Mouse (Mus musculus) hindbrain, embryonic 12.5 days (tissue): ENCODE measurements around the gene Ripply1. TPM values are rescaled to one million over a fixed set of nuclear protein-coding genes. Genes with fewer than 3 reads are reported as not detected.

ENCODE experiments used
- ATAC-seq: fragments of 200-750 bp; cut with Nextera tagmentation; 2 replicates; pipeline ENCODE4 v1.8.0; 2017; ENCODE audit warnings: moderate TSS enrichment; ENCODE audit not compliant: low FRiP score
- H3K27ac ChIP-seq: fragments of 300-500 bp; sonication (generic); 2 replicates; pipeline ENCODE4 v1.5.1; 2016; ENCODE audit warnings: mild to moderate bottlenecking
- H3K27me3 ChIP-seq: fragments of 300-500 bp; sonication (generic); 2 replicates; pipeline ENCODE4 v1.6.1; 2016; ENCODE audit warnings: mild to moderate bottlenecking
- H3K36me3 ChIP-seq: fragments of 300-500 bp; sonication (generic); 2 replicates; pipeline ENCODE4 v1.6.1; 2016; ENCODE audit warnings: mild to moderate bottlenecking
- H3K4me1 ChIP-seq: fragments of 300-500 bp; sonication (generic); 2 replicates; pipeline ENCODE4 v1.6.1; 2016
- H3K4me2 ChIP-seq: fragments of 300-500 bp; sonication (generic); replicated peaks from 2 replicates; pipeline ENCODE4 v1.6.1; 2016; ENCODE audit warnings: mild to moderate bottlenecking
- H3K4me3 ChIP-seq: fragments of 300-500 bp; sonication (generic); 2 replicates; pipeline ENCODE4 v1.5.1; 2016; ENCODE audit warnings: mild to moderate bottlenecking
- H3K9ac ChIP-seq: fragments of 300-500 bp; sonication (generic); 2 replicates; pipeline ENCODE4 v1.6.1; 2016; ENCODE audit warnings: mild to moderate bottlenecking, moderate library complexity
- H3K9me3 ChIP-seq: fragments of 300-500 bp; sonication (generic); replicated peaks from 2 replicates; pipeline ENCODE4 v1.6.1; 2016; ENCODE audit warnings: mild to moderate bottlenecking
- WGBS: fragments of 180-500 bp; shearing (Covaris S2); methylation state at CpG from one replicate; pipeline ENCODE4 v1.1.7; 2016; 5-methylcytosine and 5-hydroxymethylcytosine counted together
- polyA plus RNA-seq: library from polyadenylated mRNA; unstranded; fragments of >200 nt; fragmentation: Nextera tagmentation; extraction: Ambion mirVana; gene quantifications from 2 replicates; pipeline ENCODE4 v1.2.1, GENCODE M21; 2016

Gene Ripply1
- polyA plus RNA-seq, 1 experiment from 2014 or later: not detected

- WGBS: 94% methylated on average over 4 of the region's 4 CpGs
- no peak overlapping the region for H3K9ac ChIP-seq
- H3K4me3 ChIP-seq: no peak overlapping the region
- no peaks in the 10 kb centered on the region for H3K36me3 ChIP-seq
- no peak for ATAC-seq
- H3K27ac ChIP-seq: no peak overlapping the region
- no peaks in the 10 kb centered on the region for H3K4me1 ChIP-seq
- H3K4me2 ChIP-seq: no peak overlapping the region
- H3K27me3 ChIP-seq: peaks cover 10% of the 10 kb centered on the region; the same call in 1 of the 2 replicates
- no peaks in the 10 kb centered on the region for H3K9me3 ChIP-seq
Measured at GRCm38 (mm10) chrX:139805918-139806317, 23.8 kb upstream of the Ripply1 start.

DNA sequence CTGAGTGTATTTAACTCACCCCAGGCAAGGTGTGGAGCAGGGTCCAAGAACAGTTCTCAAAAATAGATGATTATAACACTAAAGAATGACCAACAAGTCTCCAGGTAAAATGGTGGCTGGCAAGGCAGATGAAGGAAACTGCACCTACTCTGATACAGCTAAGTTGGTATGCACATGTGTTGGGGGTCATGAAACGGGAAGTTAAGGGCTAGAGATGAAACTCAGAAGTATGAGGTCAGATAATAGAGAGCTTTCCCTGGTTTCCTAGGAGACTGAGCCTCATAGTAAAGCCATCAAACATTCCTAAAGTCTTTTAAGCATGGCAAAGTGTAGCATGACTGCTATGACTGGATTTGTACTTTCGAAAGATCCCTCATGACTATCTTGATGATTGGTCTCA lies 20.9 kb upstream of the Ripply1 start:
- H3K36me3 ChIP-seq: no peaks in the 10 kb centered on the region
- no peaks in the 10 kb centered on the region for H3K4me1 ChIP-seq
- ATAC-seq: no peak
- H3K27ac ChIP-seq: no peak overlapping the region
- H3K9ac ChIP-seq: no peak overlapping the region
- no peak overlapping the region for H3K4me3 ChIP-seq
- H3K4me2 ChIP-seq: no peak overlapping the region
- peaks cover 15% of the 10 kb centered on the region for H3K27me3 ChIP-seq
- no peaks in the 10 kb centered on the region for H3K9me3 ChIP-seq
- WGBS: 79% methylated on average over 2 of the region's 2 CpGs

GRCm38 (mm10) chrX:139800406-139800878 lies 18.3 kb upstream of the Ripply1 start, which contains the start of gene Cldn2:
Cldn2 (plus strand) TSS chrX:139800828.
- no peaks in the 10 kb centered on the region for H3K36me3 ChIP-seq
- H3K4me2 ChIP-seq: no peak within 1 kb of the TSS
- no peaks in the 10 kb centered on the region for H3K4me1 ChIP-seq
- peaks cover 17% of the 10 kb centered on the region for H3K27me3 ChIP-seq
- no peaks in the 10 kb centered on the region for H3K9me3 ChIP-seq
- H3K4me3 ChIP-seq: no peak within 1 kb of the TSS
- WGBS: 58% methylated on average over 8 of the region's 8 CpGs
- H3K27ac ChIP-seq: no peak within 1 kb of the TSS
- ATAC-seq: no peak
- no peak within 1 kb of the TSS for H3K9ac ChIP-seq

GRCm38 (mm10) chrX:139799953-139800352 lies 17.8 kb upstream of the Ripply1 start:
- H3K4me1 ChIP-seq: no peaks in the 10 kb centered on the region
- peaks cover 17% of the 10 kb centered on the region for H3K27me3 ChIP-seq
- ATAC-seq: no peak
- 87% methylated on average over 3 of the region's 3 CpGs for WGBS
- H3K36me3 ChIP-seq: no peaks in the 10 kb centered on the region
- no peak overlapping the region for H3K4me3 ChIP-seq
- no peak overlapping the region for H3K4me2 ChIP-seq
- no peak overlapping the region for H3K27ac ChIP-seq
- H3K9me3 ChIP-seq: no peaks in the 10 kb centered on the region
- no peak overlapping the region for H3K9ac ChIP-seq

DNA sequence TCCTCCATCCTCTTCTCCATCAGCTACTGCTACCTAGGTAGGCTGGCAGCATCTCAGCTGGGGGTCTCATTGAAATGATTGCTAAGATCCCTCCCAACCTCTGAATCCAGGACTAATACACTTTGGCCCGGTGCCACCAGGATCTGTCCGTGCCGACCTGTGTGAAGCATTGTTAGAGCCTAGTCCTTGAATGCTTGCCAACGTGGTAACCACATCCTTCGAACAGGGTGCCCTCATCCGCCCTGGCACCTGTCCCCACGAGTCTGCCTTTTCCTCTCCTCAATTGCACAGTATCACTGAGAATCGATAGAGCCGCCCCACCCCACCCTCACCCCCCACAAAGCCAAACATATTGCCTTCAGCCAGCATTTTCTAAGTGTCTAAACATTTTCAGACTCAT lies 15.7 kb upstream of the Ripply1 start:
- Histone ChIP-seq H3K4me1 (no peaks in the 10 kb centered on the region), H3K4me2 (no peak overlapping the region), H3K27ac (no peak overlapping the region), H3K27me3 (peaks cover 10% of the 10 kb centered on the region), H3K9ac (no peak overlapping the region), H3K36me3 (no peaks in the 10 kb centered on the region), H3K4me3 (no peak overlapping the region), H3K9me3 (no peaks in the 10 kb centered on the region)
- 85% methylated on average over 9 of the region's 9 CpGs for WGBS
- no peak for ATAC-seq

GRCm38 (mm10) chrX:139796037-139796436 lies 13.9 kb upstream of the Ripply1 start:
- no peak for ATAC-seq
- WGBS: 88% methylated on average over 6 of the region's 6 CpGs
- no peaks in the 10 kb centered on the region for H3K36me3 ChIP-seq
- H3K4me3 ChIP-seq: no peak overlapping the region
- peaks cover 18% of the 10 kb centered on the region for H3K27me3 ChIP-seq
- H3K27ac ChIP-seq: no peak overlapping the region
- no peak overlapping the region for H3K9ac ChIP-seq
- H3K4me2 ChIP-seq: no peak overlapping the region
- H3K9me3 ChIP-seq: no peaks in the 10 kb centered on the region
- no peaks in the 10 kb centered on the region for H3K4me1 ChIP-seq

DNA sequence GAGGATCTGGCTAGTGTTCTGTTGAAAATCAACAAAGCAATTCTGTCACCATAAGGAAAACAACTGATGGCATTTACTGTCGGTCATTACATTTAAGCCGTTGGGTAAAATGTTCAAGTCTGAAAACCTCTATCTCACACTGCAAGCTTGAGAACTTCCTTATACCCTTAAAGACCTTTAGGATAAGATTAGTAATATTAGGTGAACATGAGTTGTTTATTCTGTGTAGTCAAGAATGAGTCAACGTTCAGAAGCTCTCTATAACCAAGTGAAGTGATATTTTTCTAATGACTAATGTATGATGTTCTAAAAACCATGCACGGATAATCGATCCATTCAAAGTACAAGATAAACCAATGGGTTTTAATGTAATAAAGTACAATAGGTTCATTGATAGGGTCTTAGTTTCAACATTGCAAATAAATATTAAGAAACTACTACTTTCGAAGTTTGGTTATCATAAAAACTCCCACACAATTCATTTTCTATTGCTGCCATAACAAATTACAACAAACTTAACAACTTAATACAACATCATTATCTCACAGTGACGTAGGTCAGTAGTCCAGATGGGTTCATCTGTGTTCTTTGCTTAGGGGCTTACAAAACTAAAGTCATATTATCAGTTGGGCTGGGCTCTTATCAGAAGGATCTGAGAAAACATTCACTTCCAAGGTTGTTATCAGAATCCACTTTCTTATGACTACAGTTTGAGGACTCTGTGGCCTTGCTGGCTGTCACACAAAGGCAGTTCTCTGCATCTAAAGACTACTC lies 12.1 kb upstream of the Ripply1 start:
- H3K9me3 ChIP-seq: no peaks in the 10 kb centered on the region
- no peak overlapping the region for H3K9ac ChIP-seq
- no peak overlapping the region for H3K27ac ChIP-seq
- H3K4me1 ChIP-seq: no peaks in the 10 kb centered on the region
- H3K27me3 ChIP-seq: peaks cover 19% of the 10 kb centered on the region; the same call in 1 of the 2 replicates
- no peaks in the 10 kb centered on the region for H3K36me3 ChIP-seq
- ATAC-seq: no peak
- H3K4me3 ChIP-seq: no peak overlapping the region
- WGBS: 86% methylated on average over 7 of the region's 7 CpGs
- H3K4me2 ChIP-seq: no peak overlapping the region

DNA sequence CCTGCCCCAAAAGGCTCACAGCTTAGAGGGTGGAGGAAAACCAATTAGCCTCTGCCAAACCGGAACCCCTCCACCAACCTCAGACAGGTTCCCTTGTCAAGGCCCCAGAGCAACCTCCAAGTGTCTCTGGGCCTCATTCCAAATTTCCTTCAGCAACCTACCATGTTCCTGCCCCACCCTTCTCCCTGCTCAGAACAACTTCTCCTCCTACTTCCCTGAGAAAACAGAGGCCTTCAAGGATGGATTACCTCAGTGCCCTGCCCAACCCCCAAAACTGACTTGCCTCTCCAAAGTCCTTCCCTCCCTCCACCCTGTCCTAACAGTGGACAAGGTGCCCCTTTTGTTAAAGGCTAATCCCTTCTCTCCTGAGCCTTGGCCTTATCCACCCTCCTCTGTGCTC lies 3.6 kb upstream of the Ripply1 start:
- no peak overlapping the region for H3K27ac ChIP-seq
- H3K27me3 ChIP-seq: peaks cover 27% of the 10 kb centered on the region
- no peak overlapping the region for H3K9ac ChIP-seq
- H3K4me2 ChIP-seq: no peak overlapping the region
- no peaks in the 10 kb centered on the region for H3K9me3 ChIP-seq
- ATAC-seq: no peak
- H3K4me3 ChIP-seq: no peak overlapping the region
- H3K4me1 ChIP-seq: no peaks in the 10 kb centered on the region
- WGBS: 69% methylated on average over 1 of the region's 1 CpGs
- no peaks in the 10 kb centered on the region for H3K36me3 ChIP-seq

- Histone ChIP-seq H3K9ac (no peak overlapping the region), H3K4me2 (no peak overlapping the region), H3K27ac (no peak overlapping the region), H3K4me1 (no peaks in the 10 kb centered on the region), H3K9me3 (no peaks in the 10 kb centered on the region), H3K36me3 (no peaks in the 10 kb centered on the region), H3K4me3 (no peak overlapping the region), H3K27me3 (peaks cover 44% of the 10 kb centered on the region)
- no peak for ATAC-seq
- WGBS: 50% methylated on average over 3 of the region's 3 CpGs
Measured at GRCm38 (mm10) chrX:139783045-139783422, 881 bp upstream of the Ripply1 start.

- Histone ChIP-seq H3K27ac (no peak overlapping the region), H3K4me2 (no peak overlapping the region), H3K4me1 (no peaks in the 10 kb centered on the region), H3K9ac (no peak overlapping the region), H3K27me3 (peaks cover 44% of the 10 kb centered on the region), H3K9me3 (no peaks in the 10 kb centered on the region), H3K4me3 (no peak overlapping the region), H3K36me3 (no peaks in the 10 kb centered on the region)
- WGBS: 75% methylated on average over 4 of the region's 4 CpGs
- ATAC-seq: no peak
Measured at GRCm38 (mm10) chrX:139781563-139781962, 590 bp downstream of the Ripply1 start.

- Histone ChIP-seq H3K9me3 (no peaks in the 10 kb centered on the region), H3K27me3 (peaks cover 40% of the 10 kb centered on the region), H3K27ac (no peak overlapping the region), H3K4me1 (no peaks in the 10 kb centered on the region), H3K36me3 (no peaks in the 10 kb centered on the region), H3K4me3 (no peak overlapping the region), H3K9ac (no peak overlapping the region), H3K4me2 (no peak overlapping the region)
- WGBS: 78% methylated on average over 3 of the region's 3 CpGs
- no peak for ATAC-seq
Measured at GRCm38 (mm10) chrX:139780988-139781387, 1.2 kb downstream of the Ripply1 start.

DNA sequence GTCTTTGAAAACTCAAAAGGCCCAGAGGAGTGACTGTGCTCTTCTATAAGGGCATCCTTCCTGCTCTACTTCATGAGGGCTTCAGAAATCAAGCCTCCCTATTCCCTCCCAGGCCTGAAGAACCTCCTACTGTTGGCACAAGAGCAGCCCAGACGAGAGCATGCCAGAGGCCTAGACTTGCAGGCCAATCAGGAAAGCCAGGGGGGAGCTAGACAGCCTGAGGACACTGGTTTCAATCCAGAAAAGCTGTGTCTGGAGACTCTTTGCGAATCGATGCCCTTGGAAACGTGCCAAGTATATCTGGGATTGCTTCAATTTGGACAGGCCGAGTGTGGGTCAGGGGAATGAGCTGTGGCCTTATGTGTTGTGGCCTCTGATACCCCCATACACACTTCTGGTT lies 2.8 kb downstream of the Ripply1 start:
- Histone ChIP-seq H3K4me1 (no peaks in the 10 kb centered on the region), H3K27ac (no peak overlapping the region), H3K9ac (no peak overlapping the region), H3K4me3 (no peak overlapping the region), H3K4me2 (no peak overlapping the region), H3K9me3 (no peaks in the 10 kb centered on the region), H3K36me3 (no peaks in the 10 kb centered on the region), H3K27me3 (peaks cover 44% of the 10 kb centered on the region)
- WGBS: 82% methylated on average over 5 of the region's 5 CpGs
- no peak for ATAC-seq

- no peak overlapping the region for H3K4me3 ChIP-seq
- no peaks in the 10 kb centered on the region for H3K4me1 ChIP-seq
- 74% methylated on average over 1 of the region's 1 CpGs for WGBS
- ATAC-seq: no peak
- H3K9me3 ChIP-seq: no peaks in the 10 kb centered on the region
- no peaks in the 10 kb centered on the region for H3K36me3 ChIP-seq
- H3K27me3 ChIP-seq: peaks cover 44% of the 10 kb centered on the region
- no peak overlapping the region for H3K4me2 ChIP-seq
- H3K27ac ChIP-seq: no peak overlapping the region
- H3K9ac ChIP-seq: no peak overlapping the region
Measured at GRCm38 (mm10) chrX:139778886-139779285, 3.3 kb downstream of the Ripply1 start.
